17 mouse cellular contexts compared by ENCODE assay signal in genomic region chr12:70616487-70616886, GRCm38 (mm10).
DNase-seq lines count a peak whose midpoint lies in the region; ATAC-seq and TF ChIP-seq lines count a peak whose summit lies in the region.
"Had no signal": no experiment of that assay in that cellular context is flagged by ENCODE, and none has a peak within 500 bp of the region (broad histone marks: within the 10 kb centered on the region; RNA-seq: fewer than 3 reads in every experiment).

No protein-coding gene starts in this region.

- DNase-seq in forebrain, embryonic 14.5 days (ENCODE audit: low spot score), result peak; percentile 27
- DNase-seq in kidney, postnatal 0 days (ENCODE audit: low spot score), result no peak
- no peak for DNase-seq in kidney, adult 11 months
- DNase-seq in NIH3T3 (ENCODE audit: low read depth), result peak; percentile 74
- peak; percentile 85 for DNase-seq in fibroblast of lung, adult 2 months (ENCODE audit: low read depth)
- DNase-seq in layer of hippocampus, postnatal 14 days (ENCODE audit: low spot score in 2 of 2), result no peak
- DNase-seq in spleen, adult 12 weeks (ENCODE audit: low spot score), result no peak
- DNase-seq: gastrocnemius, postnatal 36 days; kidney, adult 9 months; layer of hippocampus, postnatal 36 days; right cerebral cortex, postnatal 25 days; thymus, postnatal 36 days had no signal

- TF ChIP-seq CTCF in kidney, postnatal 0 days (IDR thresholded peaks at IDR 0.05; ENCODE audit: low read depth), result no peak

- 36% methylated on average over 4 of the region's 4 CpGs for WGBS in forebrain, embryonic 14.5 days
- WGBS in forebrain, embryonic 16.5 days, result 32% methylated on average over 4 of the region's 4 CpGs
- 25% methylated on average over 4 of the region's 4 CpGs for WGBS in kidney, postnatal 0 days

- no peaks in the 10 kb centered on the region; the same call in 1 of the 2 replicates for H3K4me1 ChIP-seq in forebrain, embryonic 14.5 days (ENCODE audit: control insufficient read depth, insufficient read depth, low read length)
- H3K4me1 ChIP-seq in forebrain, embryonic 16.5 days (replicated peaks; ENCODE audit: control insufficient read depth, insufficient read depth, low read length), result no peaks in the 10 kb centered on the region
- no peaks in the 10 kb centered on the region for H3K4me1 ChIP-seq in kidney, postnatal 0 days (replicated peaks; ENCODE audit: insufficient read depth, low read length)

- no peak for ATAC-seq in forebrain, embryonic 14.5 days
- ATAC-seq in forebrain, embryonic 16.5 days, result no peak
- ATAC-seq in kidney, postnatal 0 days (replicated peaks; ENCODE audit: low FRiP score, low read depth), result no peak
- ATAC-seq: inflammation-experienced regulatory T-cells, adult 6 months had no signal

- no peak overlapping the region for H3K4me3 ChIP-seq in forebrain, embryonic 14.5 days (ENCODE audit: low read depth, low read length)
- no peak overlapping the region for H3K4me3 ChIP-seq in forebrain, embryonic 16.5 days (replicated peaks; ENCODE audit: low read length)
- H3K4me3 ChIP-seq in kidney, postnatal 0 days (replicated peaks; ENCODE audit: low read depth, low read length), result no peak overlapping the region
- H3K4me3 ChIP-seq: heart, embryonic 15.5 days; hindbrain, embryonic 12.5 days; midbrain, embryonic 10.5 days had no signal

- H3K36me3 ChIP-seq in forebrain, embryonic 14.5 days (ENCODE audit: control insufficient read depth, insufficient read depth, low read length), result no peaks in the 10 kb centered on the region
- H3K36me3 ChIP-seq in forebrain, embryonic 16.5 days (ENCODE audit: control insufficient read depth, insufficient read depth), result no peaks in the 10 kb centered on the region
- H3K36me3 ChIP-seq in kidney, postnatal 0 days (ENCODE audit: insufficient read depth, low read length), result no peaks in the 10 kb centered on the region
- H3K36me3 ChIP-seq: heart, embryonic 15.5 days; hindbrain, embryonic 12.5 days; midbrain, embryonic 10.5 days had no signal

- no peaks in the 10 kb centered on the region for H3K27me3 ChIP-seq in forebrain, embryonic 14.5 days (replicated peaks; ENCODE audit: control insufficient read depth, insufficient read depth, low read length)
- no peaks in the 10 kb centered on the region for H3K27me3 ChIP-seq in forebrain, embryonic 16.5 days (replicated peaks; ENCODE audit: control insufficient read depth, insufficient read depth, low read length)
- no peaks in the 10 kb centered on the region for H3K27me3 ChIP-seq in kidney, postnatal 0 days (ENCODE audit: insufficient read depth, low read length)
- H3K27me3 ChIP-seq: heart, embryonic 15.5 days; hindbrain, embryonic 12.5 days had no signal

- no peak overlapping the region for H3K27ac ChIP-seq in forebrain, embryonic 14.5 days (ENCODE audit: low read depth, low read length)
- H3K27ac ChIP-seq in forebrain, embryonic 16.5 days (ENCODE audit: low read length), result no peak overlapping the region
- H3K27ac ChIP-seq in kidney, postnatal 0 days, result peak overlapping the region; percentile 25; the same call in 1 of the 2 replicates
- H3K27ac ChIP-seq: hindbrain, embryonic 12.5 days; midbrain, embryonic 10.5 days had no signal

- H3K4me2 ChIP-seq in forebrain, embryonic 14.5 days (ENCODE audit: low read length), result no peak overlapping the region
- H3K4me2 ChIP-seq in forebrain, embryonic 16.5 days (ENCODE audit: low read length), result no peak overlapping the region
- no peak overlapping the region for H3K4me2 ChIP-seq in kidney, postnatal 0 days (ENCODE audit: low read length)
- H3K4me2 ChIP-seq: heart, embryonic 15.5 days; hindbrain, embryonic 12.5 days had no signal

- H3K9ac ChIP-seq in forebrain, embryonic 14.5 days (ENCODE audit: low read length), result no peak overlapping the region
- H3K9ac ChIP-seq in forebrain, embryonic 16.5 days (replicated peaks; ENCODE audit: low read depth, low read length), result no peak overlapping the region
- H3K9ac ChIP-seq in kidney, postnatal 0 days (ENCODE audit: low read depth, low read length), result no peak overlapping the region
- H3K9ac ChIP-seq: heart, embryonic 15.5 days; hindbrain, embryonic 12.5 days had no signal

- no peaks in the 10 kb centered on the region for H3K9me3 ChIP-seq in forebrain, embryonic 14.5 days (replicated peaks; ENCODE audit: control insufficient read depth, low read length)
- no peaks in the 10 kb centered on the region for H3K9me3 ChIP-seq in forebrain, embryonic 16.5 days (ENCODE audit: control insufficient read depth, low read length)
- H3K9me3 ChIP-seq in kidney, postnatal 0 days (replicated peaks; ENCODE audit: low read length), result no peaks in the 10 kb centered on the region
- H3K9me3 ChIP-seq: heart, embryonic 15.5 days; hindbrain, embryonic 12.5 days; midbrain, embryonic 10.5 days had no signal

Comparison
In these comparisons a context has a peak if more than half of its experiments do, and no peak if none do; other contexts are left out.
1. DNase-seq: peak in forebrain, embryonic 14.5 days (single experiment), NIH3T3 (single experiment) and fibroblast of lung, adult 2 months (single experiment); none in kidney, postnatal 0 days (single experiment), kidney, adult 11 months (single experiment), layer of hippocampus, postnatal 14 days (0 of 2) and spleen, adult 12 weeks (single experiment).